Mouse (Mus musculus) CD4-positive, CD25-positive, alpha-beta regulatory T cell, adult 4 months (primary cell): Measurements from ENCODE around the gene Kif1b. TPM values are rescaled to one million over a fixed set of nuclear protein-coding genes. Genes with fewer than 3 reads are reported as not detected.

ENCODE experiments used
- ATAC-seq: one replicate; pipeline ENCODE4 v1.8.0; 2017
- polyA plus RNA-seq, 2 experiments: library from polyadenylated mRNA; unstranded; fragments of 100-300 nt; shearing (Covaris generic); gene quantifications; one replicate each; pipeline ENCODE4 v1.2.1; 2017

Gene Kif1b
- 10 to 100 TPM; 11.9 to 15.0 TPM for polyA plus RNA-seq

- ATAC-seq, result peak; percentile 95
Measured at GRCm38 (mm10) chr4:149307596-149308490, at the start of gene Kif1b. Gene Kif1b (minus strand): TSS chr4:149307693.

GRCm38 (mm10) chr4:149354671-149355070, 47.2 kb upstream of the Kif1b start:
- no peak for ATAC-seq

GRCm38 (mm10) chr4:149351596-149352150, 44.2 kb upstream of the Kif1b start:
- no peak for ATAC-seq

GRCm38 (mm10) chr4:149348963-149349362, 41.5 kb upstream of the Kif1b start:
- no peak for ATAC-seq

GRCm38 (mm10) chr4:149345873-149346272, 38.4 kb upstream of the Kif1b start:
- ATAC-seq, result no peak

GRCm38 (mm10) chr4:149344311-149344710, 36.8 kb upstream of the Kif1b start:
- ATAC-seq, result no peak

- peak; percentile 60 for ATAC-seq
Measured at GRCm38 (mm10) chr4:149340680-149341079, 33.2 kb upstream of the Kif1b start.

- no peak for ATAC-seq
Measured at GRCm38 (mm10) chr4:149339426-149340214, 32.1 kb upstream of the Kif1b start.

- ATAC-seq, result no peak
Measured at GRCm38 (mm10) chr4:149338137-149338536, 30.6 kb upstream of the Kif1b start.

- ATAC-seq, result no peak
Measured at GRCm38 (mm10) chr4:149337353-149337752, 29.9 kb upstream of the Kif1b start.

GRCm38 (mm10) chr4:149336302-149336701, 28.8 kb upstream of the Kif1b start:
- ATAC-seq, result no peak

GRCm38 (mm10) chr4:149334881-149335280, 27.4 kb upstream of the Kif1b start:
- no peak for ATAC-seq

GRCm38 (mm10) chr4:149332726-149333125, 25.2 kb upstream of the Kif1b start:
- no peak for ATAC-seq

- ATAC-seq, result no peak
Measured at GRCm38 (mm10) chr4:149330495-149330894, 23.0 kb upstream of the Kif1b start.

- no peak for ATAC-seq
Measured at GRCm38 (mm10) chr4:149328735-149329134, 21.2 kb upstream of the Kif1b start.

GRCm38 (mm10) chr4:149327281-149327680, 19.8 kb upstream of the Kif1b start:
- no peak for ATAC-seq

GRCm38 (mm10) chr4:149325411-149326162, 18.1 kb upstream of the Kif1b start:
- no peak for ATAC-seq

GRCm38 (mm10) chr4:149323730-149324129, 16.2 kb upstream of the Kif1b start:
- no peak for ATAC-seq

GRCm38 (mm10) chr4:149322718-149323117, 15.2 kb upstream of the Kif1b start:
- ATAC-seq, result no peak

- peak; percentile 96 for ATAC-seq
Measured at GRCm38 (mm10) chr4:149322286-149322685, 14.8 kb upstream of the Kif1b start.

GRCm38 (mm10) chr4:149319088-149319487, 11.6 kb upstream of the Kif1b start:
- ATAC-seq, result no peak

GRCm38 (mm10) chr4:149317387-149317786, 9.9 kb upstream of the Kif1b start:
- ATAC-seq, result no peak
